Mouse (Mus musculus): ENCODE results near the gene Sec16b. TPM values are rescaled to one million over a fixed set of nuclear protein-coding genes. Genes with fewer than 3 reads are reported as not detected.

The Sec16b gene
- polyA plus RNA-seq, 1 experiment from 2014 or later, result 6.3 TPM

GRCm38 (mm10) chr1:157545056-157545455 lies 38.5 kb downstream of the Sec16b start:
- Histone ChIP-seq H3K27ac (no peak overlapping the region), H3K4me3 (no peak overlapping the region), H3K27me3 (no peaks in the 10 kb centered on the region), H3K36me3 (no peaks in the 10 kb centered on the region), H3K4me1 (no peaks in the 10 kb centered on the region), H3K9me3 (no peaks in the 10 kb centered on the region), H3K4me2 (no peak overlapping the region), H3K9ac (no peak overlapping the region)
- no peak for ATAC-seq (ENCODE audit: insufficient number of reproducible peaks, low FRiP score, low TSS enrichment, low read depth)
- 94% methylated on average over 8 of the region's 8 CpGs for WGBS

GRCm38 (mm10) chr1:157547658-157548057 lies 41.1 kb downstream of the Sec16b start:
- no peak for ATAC-seq (ENCODE audit: insufficient number of reproducible peaks, low FRiP score, low TSS enrichment, low read depth)
- 73% methylated on average over 5 of the region's 5 CpGs for WGBS

GRCm38 (mm10) chr1:157549721-157550120 lies 43.2 kb downstream of the Sec16b start:
- Histone ChIP-seq H3K9me3 (no peaks in the 10 kb centered on the region), H3K4me1 (peaks cover 6% of the 10 kb centered on the region; the same call in 1 of the 2 replicates), H3K4me2 (no peak overlapping the region), H3K4me3 (no peak overlapping the region), H3K36me3 (no peaks in the 10 kb centered on the region), H3K9ac (no peak overlapping the region), H3K27ac (no peak overlapping the region), H3K27me3 (peaks cover 6% of the 10 kb centered on the region; the same call in 1 of the 2 replicates)
- 62% methylated on average over 3 of the region's 3 CpGs for WGBS
- no peak for ATAC-seq (ENCODE audit: insufficient number of reproducible peaks, low FRiP score, low TSS enrichment, low read depth)

More at GRCm38 (mm10) chr1:157547658-157548057, 41.1 kb downstream of the Sec16b start:
- no peaks in the 10 kb centered on the region for H3K27me3 ChIP-seq
- H3K9me3 ChIP-seq, result no peaks in the 10 kb centered on the region
- H3K9ac ChIP-seq, result no peak overlapping the region
- H3K4me1 ChIP-seq, result no peaks in the 10 kb centered on the region
- H3K4me2 ChIP-seq, result no peak overlapping the region
- H3K4me3 ChIP-seq, result no peak overlapping the region
- no peak overlapping the region for H3K27ac ChIP-seq
- H3K36me3 ChIP-seq, result no peaks in the 10 kb centered on the region

- no peak overlapping the region for H3K4me3 ChIP-seq
- H3K9ac ChIP-seq, result no peak overlapping the region
- peaks cover 20% of the 10 kb centered on the region for H3K27me3 ChIP-seq
- no peak for ATAC-seq (ENCODE audit: insufficient number of reproducible peaks, low FRiP score, low TSS enrichment, low read depth)
- no peak overlapping the region for H3K4me2 ChIP-seq
- WGBS, result 67% methylated on average over 7 of the region's 7 CpGs
- no peaks in the 10 kb centered on the region for H3K9me3 ChIP-seq
- H3K27ac ChIP-seq, result no peak overlapping the region
- peaks cover 10% of the 10 kb centered on the region; the same call in 1 of the 2 replicates for H3K4me1 ChIP-seq
- no peaks in the 10 kb centered on the region for H3K36me3 ChIP-seq
These were observed 46.4 kb downstream of the Sec16b start for GRCm38 (mm10) chr1:157552749-157553451.

GRCm38 (mm10) chr1:157554163-157554562 lies 47.6 kb downstream of the Sec16b start:
- H3K4me1 ChIP-seq, result peaks cover 10% of the 10 kb centered on the region; the same call in 1 of the 2 replicates
- H3K27ac ChIP-seq, result no peak overlapping the region
- WGBS, result 67% methylated on average over 3 of the region's 3 CpGs
- H3K9ac ChIP-seq, result no peak overlapping the region
- ATAC-seq (ENCODE audit: insufficient number of reproducible peaks, low FRiP score, low TSS enrichment, low read depth), result no peak
- H3K9me3 ChIP-seq, result no peaks in the 10 kb centered on the region
- no peaks in the 10 kb centered on the region for H3K36me3 ChIP-seq
- no peak overlapping the region for H3K4me3 ChIP-seq
- H3K4me2 ChIP-seq, result no peak overlapping the region
- peaks cover 20% of the 10 kb centered on the region for H3K27me3 ChIP-seq

- Histone ChIP-seq H3K4me3 (peak overlapping the region; percentile 18; the same call in 1 of the 2 replicates), H3K9ac (0 out of 2 replicates have a peak overlapping the region, but pooled peaks have one; percentile 14), H3K27me3 (peaks cover 20% of the 10 kb centered on the region), H3K4me1 (peaks cover 10% of the 10 kb centered on the region; the same call in 1 of the 2 replicates), H3K4me2 (peak overlapping the region; percentile 31), H3K9me3 (no peaks in the 10 kb centered on the region), H3K27ac (no peak overlapping the region), H3K36me3 (no peaks in the 10 kb centered on the region)
- 22% methylated on average over 27 of the region's 27 CpGs for WGBS
- no peak for ATAC-seq (ENCODE audit: insufficient number of reproducible peaks, low FRiP score, low TSS enrichment, low read depth)
These were observed 48.4 kb downstream of the Sec16b start for GRCm38 (mm10) chr1:157554686-157555530.

- WGBS, result 78% methylated on average over 10 of the region's 10 CpGs
- no peak for ATAC-seq (ENCODE audit: insufficient number of reproducible peaks, low FRiP score, low TSS enrichment, low read depth)
- no peaks in the 10 kb centered on the region for H3K9me3 ChIP-seq
- no peak overlapping the region for H3K27ac ChIP-seq
- no peaks in the 10 kb centered on the region for H3K36me3 ChIP-seq
- H3K27me3 ChIP-seq, result peaks cover 20% of the 10 kb centered on the region
- no peak overlapping the region for H3K4me2 ChIP-seq
- no peak overlapping the region for H3K9ac ChIP-seq
- H3K4me1 ChIP-seq, result peaks cover 10% of the 10 kb centered on the region; the same call in 1 of the 2 replicates
- H3K4me3 ChIP-seq, result no peak overlapping the region
These were observed 49.2 kb downstream of the Sec16b start for GRCm38 (mm10) chr1:157555738-157556137.

- WGBS, result 79% methylated on average over 5 of the region's 5 CpGs
- H3K4me1 ChIP-seq, result peaks cover 10% of the 10 kb centered on the region; the same call in 1 of the 2 replicates
- H3K4me2 ChIP-seq, result no peak overlapping the region
- no peak overlapping the region for H3K27ac ChIP-seq
- no peaks in the 10 kb centered on the region for H3K9me3 ChIP-seq
- H3K36me3 ChIP-seq, result no peaks in the 10 kb centered on the region
- H3K4me3 ChIP-seq, result no peak overlapping the region
- H3K9ac ChIP-seq, result no peak overlapping the region
- no peak for ATAC-seq (ENCODE audit: insufficient number of reproducible peaks, low FRiP score, low TSS enrichment, low read depth)
- peaks cover 20% of the 10 kb centered on the region for H3K27me3 ChIP-seq
These were observed 49.9 kb downstream of the Sec16b start for GRCm38 (mm10) chr1:157556439-157556838.

- no peaks in the 10 kb centered on the region for H3K9me3 ChIP-seq
- no peak overlapping the region for H3K4me3 ChIP-seq
- H3K36me3 ChIP-seq, result no peaks in the 10 kb centered on the region
- H3K27me3 ChIP-seq, result peaks cover 20% of the 10 kb centered on the region
- H3K9ac ChIP-seq, result no peak overlapping the region
- 61% methylated on average over 5 of the region's 5 CpGs for whole genome bisulfite sequencing
- ATAC-seq (ENCODE audit: insufficient number of reproducible peaks, low FRiP score, low TSS enrichment, low read depth), result no peak
- peaks cover 10% of the 10 kb centered on the region; the same call in 1 of the 2 replicates for H3K4me1 ChIP-seq
- H3K4me2 ChIP-seq, result no peak overlapping the region
- no peak overlapping the region for H3K27ac ChIP-seq
These were observed 51.6 kb downstream of the Sec16b start for GRCm38 (mm10) chr1:157558145-157558544.

- no peaks in the 10 kb centered on the region for H3K36me3 ChIP-seq
- no peak overlapping the region for H3K27ac ChIP-seq
- WGBS, result 75% methylated on average over 6 of the region's 6 CpGs
- ATAC-seq (ENCODE audit: insufficient number of reproducible peaks, low FRiP score, low TSS enrichment, low read depth), result no peak
- H3K9me3 ChIP-seq, result no peaks in the 10 kb centered on the region
- H3K9ac ChIP-seq, result no peak overlapping the region
- no peak overlapping the region for H3K4me3 ChIP-seq
- peaks cover 2% of the 10 kb centered on the region; the same call in 1 of the 2 replicates for H3K4me1 ChIP-seq
- H3K27me3 ChIP-seq, result peaks cover 12% of the 10 kb centered on the region
- H3K4me2 ChIP-seq, result no peak overlapping the region
These were observed 53.5 kb downstream of the Sec16b start for GRCm38 (mm10) chr1:157559986-157560385.

- 19% methylated on average over 8 of the region's 8 CpGs for WGBS
- peak; percentile 52; the same call in 1 of the 2 replicates for ATAC-seq (ENCODE audit: insufficient number of reproducible peaks, low FRiP score, low TSS enrichment, low read depth)
These were observed 54.3 kb downstream of the Sec16b start for GRCm38 (mm10) chr1:157560654-157561386.

More at GRCm38 (mm10) chr1:157560654-157561386, 54.3 kb downstream of the Sec16b start:
- Histone ChIP-seq H3K4me1 (no peaks in the 10 kb centered on the region), H3K9ac (no peak overlapping the region), H3K27ac (no peak overlapping the region), H3K9me3 (no peaks in the 10 kb centered on the region), H3K4me2 (no peak overlapping the region), H3K36me3 (0 out of 2 replicates have a peak, but pooled peaks cover 5% of the 10 kb centered on the region), H3K27me3 (peaks cover 4% of the 10 kb centered on the region; the same call in 1 of the 2 replicates), H3K4me3 (no peak overlapping the region)

Measured in limb, embryonic 15.5 days (tissue).